Mouse (Mus musculus) liver, embryonic 13.5 days (tissue): ENCODE data around the gene 2610028H24Rik. TPM values are rescaled to one million over a fixed set of nuclear protein-coding genes. Genes with fewer than 3 reads are reported as not detected.

Source experiments
- ATAC-seq: fragments of 200-750 bp; cut with Nextera tagmentation; 2 replicates; pipeline ENCODE4 v1.8.0; 2017; ENCODE audit warnings: low read depth, mild to moderate bottlenecking, moderate number of reproducible peaks, moderate library complexity
- DNase-seq: peaks from one replicate; pipeline ENCODE4 v3.0.0; 2022
- H3K27ac ChIP-seq: fragments of 300-500 bp; sonication (generic); 2 replicates; pipeline ENCODE4 v1.5.1; 2015; ENCODE audit warnings: moderate library complexity, mild to moderate bottlenecking, inconsistent platforms
- H3K27me3 ChIP-seq: fragments of 300-500 bp; sonication (generic); 2 replicates; pipeline ENCODE4 v1.6.1; 2015; ENCODE audit warnings: mild to moderate bottlenecking, inconsistent platforms
- H3K36me3 ChIP-seq: fragments of 300-500 bp; sonication (generic); 2 replicates; pipeline ENCODE4 v1.6.1; 2015; ENCODE audit warnings: mild to moderate bottlenecking, inconsistent platforms
- H3K4me1 ChIP-seq: fragments of 300-500 bp; sonication (generic); replicated peaks from 2 replicates; pipeline ENCODE4 v1.6.1; 2015; ENCODE audit warnings: inconsistent platforms
- H3K4me2 ChIP-seq: fragments of 300-500 bp; sonication (generic); 2 replicates; pipeline ENCODE4 v1.6.1; 2015; ENCODE audit warnings: inconsistent platforms, mild to moderate bottlenecking, moderate library complexity
- H3K4me3 ChIP-seq: fragments of 300-500 bp; sonication (generic); replicated peaks from 2 replicates; pipeline ENCODE4 v1.5.1; 2015; ENCODE audit warnings: mild to moderate bottlenecking, inconsistent platforms
- H3K9ac ChIP-seq: fragments of 300-500 bp; sonication (generic); 2 replicates; pipeline ENCODE4 v1.6.1; 2015; ENCODE audit warnings: mild to moderate bottlenecking, inconsistent platforms
- H3K9me3 ChIP-seq: fragments of 300-500 bp; sonication (generic); replicated peaks from 2 replicates; pipeline ENCODE4 v1.6.1; 2016; ENCODE audit warnings: inconsistent platforms
- WGBS: fragments of 180-500 bp; shearing (Covaris S2); methylation state at CpG from one replicate; pipeline ENCODE4 v1.1.7; 2015; ENCODE audit not compliant: insufficient replicate concordance; 5-methylcytosine and 5-hydroxymethylcytosine counted together
- polyA plus RNA-seq: library from polyadenylated mRNA; unstranded; fragments of >200 nt; fragmentation: Nextera tagmentation; extraction: Ambion mirVana; gene quantifications from 2 replicates; pipeline ENCODE4 v1.2.1, GENCODE M21; 2015

2610028H24Rik gene
- polyA plus RNA-seq, 1 experiment from 2014 or later: not detected

DNA sequence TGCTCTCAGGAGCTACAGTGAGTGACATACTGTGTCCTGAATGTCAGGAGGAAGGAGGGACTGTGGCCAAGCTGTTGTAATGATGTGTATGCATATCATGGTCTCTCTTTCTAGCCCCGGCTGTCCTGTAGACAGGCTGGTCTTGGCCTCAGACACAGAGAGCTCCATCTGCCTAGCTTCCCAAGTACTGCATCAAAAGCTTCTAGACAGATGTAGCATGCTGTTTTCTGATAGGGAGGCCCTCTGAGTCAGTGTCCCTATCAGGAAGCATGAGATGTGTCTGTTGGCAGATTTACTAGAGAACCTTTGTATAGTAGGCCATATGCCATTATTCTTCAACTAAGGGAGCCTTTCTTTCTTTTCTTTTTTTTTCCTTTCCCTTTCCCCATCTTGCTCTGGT is 44.6 kb downstream of the 2610028H24Rik start:
- Histone ChIP-seq H3K4me2 (no peak overlapping the region), H3K27ac (no peak overlapping the region), H3K9ac (no peak overlapping the region), H3K4me3 (no peak overlapping the region), H3K4me1 (peaks cover 31% of the 10 kb centered on the region), H3K9me3 (no peaks in the 10 kb centered on the region), H3K36me3 (peaks cover 87% of the 10 kb centered on the region), H3K27me3 (no peaks in the 10 kb centered on the region)
- 53% methylated on average over 1 of the region's 1 CpGs for WGBS
- DNase-seq: peak; percentile 28
- ATAC-seq: peak; percentile 84

DNA sequence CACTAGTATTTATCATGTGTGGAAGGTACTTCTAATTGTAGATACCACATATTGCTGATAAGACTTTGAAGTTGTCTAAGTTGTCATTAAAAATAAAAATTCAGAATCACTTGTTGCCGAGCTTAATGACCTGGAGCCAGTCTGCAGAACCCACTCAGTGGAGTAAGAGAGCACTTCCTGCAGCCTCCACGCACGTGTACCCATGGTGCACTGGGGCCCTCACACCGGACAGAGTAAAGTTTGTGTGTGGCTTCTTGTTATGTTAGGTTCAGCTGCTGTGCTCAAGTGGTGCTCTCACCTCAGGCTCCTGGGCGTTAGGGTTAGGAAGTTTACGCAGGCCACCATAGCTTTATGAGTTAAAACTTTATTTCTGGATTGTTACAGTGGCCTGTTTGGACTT is 46.6 kb downstream of the 2610028H24Rik start:
- H3K4me2 ChIP-seq: no peak overlapping the region
- H3K27ac ChIP-seq: 0 out of 2 replicates have a peak overlapping the region, but pooled peaks have one; percentile 29
- H3K27me3 ChIP-seq: no peaks in the 10 kb centered on the region
- H3K9me3 ChIP-seq: no peaks in the 10 kb centered on the region
- no peak overlapping the region for H3K4me3 ChIP-seq
- ATAC-seq (no peak), DNase-seq (no peak)
- H3K4me1 ChIP-seq: peaks cover 28% of the 10 kb centered on the region
- H3K9ac ChIP-seq: no peak overlapping the region
- WGBS: 72% methylated on average over 6 of the region's 6 CpGs
- peaks cover 87% of the 10 kb centered on the region for H3K36me3 ChIP-seq

DNA sequence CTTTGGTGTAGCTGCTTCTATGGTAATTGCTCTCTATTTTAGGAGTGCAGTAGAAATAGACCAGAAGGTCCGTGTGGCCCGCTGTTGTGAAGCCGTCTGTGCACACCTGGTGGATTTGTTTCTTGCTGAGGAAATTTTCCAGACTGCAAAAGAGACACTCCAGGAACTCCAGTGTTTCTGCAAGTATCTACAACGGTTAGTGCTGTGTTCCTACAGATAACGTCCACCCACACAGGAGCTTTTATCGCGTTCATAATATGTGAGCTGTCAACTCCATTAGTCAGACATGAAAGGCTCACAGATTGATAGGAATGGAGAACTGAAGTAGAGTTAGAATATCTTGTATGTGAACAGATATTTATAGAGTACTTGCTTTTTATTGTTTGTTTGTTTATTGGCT is 47.5 kb downstream of the 2610028H24Rik start:
- H3K4me2 ChIP-seq: no peak overlapping the region
- 53% methylated on average over 7 of the region's 7 CpGs for WGBS
- peaks cover 85% of the 10 kb centered on the region for H3K36me3 ChIP-seq

DNA sequence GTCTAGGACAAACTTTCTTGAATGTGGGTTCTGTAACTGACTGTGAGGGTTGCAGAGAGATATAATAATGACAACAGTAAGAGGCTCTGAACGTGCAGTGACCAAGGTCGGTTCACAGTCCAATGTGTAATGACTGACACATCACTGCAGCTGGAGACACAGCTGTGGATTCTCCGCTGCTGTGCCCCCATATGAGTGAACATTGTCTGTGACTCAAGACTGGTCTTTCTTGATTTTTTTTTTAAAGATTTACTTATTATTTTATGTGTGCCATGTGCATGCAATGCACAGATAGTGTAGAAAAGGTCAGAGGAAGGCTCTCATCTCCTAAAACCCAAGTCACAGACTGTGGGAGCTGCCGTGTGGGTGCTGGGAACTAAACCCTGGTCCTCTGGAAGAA is 48.6 kb downstream of the 2610028H24Rik start:
- Histone ChIP-seq H3K36me3 (peaks cover 92% of the 10 kb centered on the region), H3K9ac (no peak overlapping the region), H3K4me2 (no peak overlapping the region), H3K4me1 (peaks cover 28% of the 10 kb centered on the region), H3K9me3 (no peaks in the 10 kb centered on the region), H3K4me3 (no peak overlapping the region), H3K27ac (no peak overlapping the region), H3K27me3 (no peaks in the 10 kb centered on the region)
- 87% methylated on average over 4 of the region's 4 CpGs for WGBS
- DNase-seq (no peak), ATAC-seq (no peak)

More for the DNA sequence above, 47.5 kb downstream of the 2610028H24Rik start:
- Histone ChIP-seq H3K9me3 (no peaks in the 10 kb centered on the region), H3K27me3 (no peaks in the 10 kb centered on the region), H3K27ac (0 out of 2 replicates have a peak overlapping the region, but pooled peaks have one; percentile 29), H3K4me3 (no peak overlapping the region), H3K9ac (no peak overlapping the region), H3K4me1 (peaks cover 28% of the 10 kb centered on the region)
- DNase-seq (no peak), ATAC-seq (peak; percentile 57; the same call in 1 of the 2 replicates)

DNA sequence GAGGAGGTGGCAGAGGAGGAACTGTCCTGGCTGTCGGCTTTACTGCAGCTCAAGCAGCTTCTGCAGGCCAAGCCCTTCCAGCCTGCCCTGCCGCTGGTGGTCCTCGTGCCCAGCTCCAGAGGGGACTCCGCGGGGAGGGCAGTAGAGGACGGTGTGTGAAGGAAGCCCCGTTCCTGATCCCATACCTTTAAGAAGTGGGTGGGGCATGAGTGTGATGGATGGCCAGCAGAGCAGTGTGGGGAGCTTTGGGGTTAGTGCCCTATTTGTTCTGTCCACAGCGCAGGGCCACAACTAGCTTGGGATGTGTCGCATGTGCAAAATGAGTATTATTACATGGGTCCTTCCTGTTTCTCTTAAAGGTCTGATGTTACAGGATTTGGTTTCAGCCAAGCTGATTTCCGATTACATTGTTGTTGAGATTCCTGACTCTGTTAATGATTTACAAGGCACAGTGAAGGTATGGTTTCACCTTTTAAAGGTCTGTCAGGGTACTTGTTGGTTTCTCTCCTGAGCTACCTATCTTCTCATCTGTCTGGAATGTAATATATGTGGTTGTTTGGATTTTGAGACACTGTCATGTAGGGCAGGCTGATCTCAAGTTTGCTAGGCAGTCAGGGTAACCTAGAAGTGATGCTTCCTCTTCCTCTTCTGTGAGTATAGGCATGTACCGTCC is 55.5 kb downstream of the 2610028H24Rik start:
- Histone ChIP-seq H3K27me3 (no peaks in the 10 kb centered on the region), H3K9ac (no peak overlapping the region), H3K4me1 (peaks cover 3% of the 10 kb centered on the region), H3K9me3 (no peaks in the 10 kb centered on the region), H3K27ac (no peak overlapping the region), H3K4me3 (no peak overlapping the region), H3K36me3 (peaks cover 89% of the 10 kb centered on the region), H3K4me2 (no peak overlapping the region)
- DNase-seq (no peak), ATAC-seq (0 out of 2 replicates have a peak, but pooled peaks have one; percentile 20)
- WGBS: 74% methylated on average over 11 of the region's 11 CpGs

DNA sequence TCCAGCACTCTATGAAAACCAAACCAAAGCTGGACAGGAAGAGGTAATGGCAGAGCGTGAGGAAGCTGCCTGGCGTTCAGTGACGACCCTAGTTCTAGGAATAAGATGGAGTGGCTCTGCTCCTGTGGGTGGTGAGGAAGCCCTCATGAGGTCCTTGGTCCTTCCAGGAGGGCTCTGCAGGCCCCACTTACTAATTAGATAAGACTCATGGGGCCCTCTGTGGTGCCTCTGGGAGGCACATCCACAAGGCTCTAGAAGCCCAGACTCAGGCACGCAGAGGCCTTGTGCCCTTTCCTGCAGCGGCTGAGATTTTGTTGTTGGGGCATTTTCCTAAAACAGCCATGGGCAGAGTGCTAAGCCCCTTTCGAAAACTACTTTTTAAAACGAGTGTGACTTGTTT is 57.0 kb downstream of the 2610028H24Rik start:
- no peak overlapping the region for H3K9ac ChIP-seq
- H3K36me3 ChIP-seq: peaks cover 87% of the 10 kb centered on the region
- 70% methylated on average over 7 of the region's 7 CpGs for WGBS
- no peak overlapping the region for H3K4me2 ChIP-seq
- no peak for DNase-seq
- no peak overlapping the region for H3K4me3 ChIP-seq
- peak; percentile 68 for ATAC-seq
- no peak overlapping the region for H3K27ac ChIP-seq
- H3K27me3 ChIP-seq: no peaks in the 10 kb centered on the region
- H3K4me1 ChIP-seq: peaks cover 3% of the 10 kb centered on the region
- no peaks in the 10 kb centered on the region for H3K9me3 ChIP-seq

Other genes with a start within 250 kb of the 2610028H24Rik start
- 6.4 and 7.2 TPM in 2 replicates for gene Prmt2, start 211.2 kb upstream of the 2610028H24Rik start, polyA plus RNA-seq
- not detected in 2 replicates for gene S100b, start 195.2 kb upstream of the 2610028H24Rik start, polyA plus RNA-seq
- 1.1 and 1.4 TPM in 2 replicates for gene Dip2a, start 103.8 kb upstream of the 2610028H24Rik start, polyA plus RNA-seq
- gene AC141477.1, start 8.6 kb upstream of the 2610028H24Rik start, polyA plus RNA-seq: not detected in 2 replicates
- gene Pcnt, start 6.3 kb upstream of the 2610028H24Rik start, polyA plus RNA-seq: 8.3 and 9.5 TPM in 2 replicates
- 25.2 and 26.5 TPM in 2 replicates for gene Mcm3ap, start 19.8 kb downstream of the 2610028H24Rik start, polyA plus RNA-seq
- gene Ybey, start 20.0 kb downstream of the 2610028H24Rik start, polyA plus RNA-seq: 3.3 and 4.2 TPM in 2 replicates
- gene Lss, start 82.5 kb downstream of the 2610028H24Rik start, polyA plus RNA-seq: 40.5 and 49.3 TPM in 2 replicates
- not detected in 2 replicates for gene Spatc1l, start 113.2 kb downstream of the 2610028H24Rik start, polyA plus RNA-seq
- 19.1 and 22.9 TPM in 2 replicates for gene Ftcd, start 126.6 kb downstream of the 2610028H24Rik start, polyA plus RNA-seq
- 8.3 and 9.5 TPM in 2 replicates for gene Col6a2, start 174.5 kb downstream of the 2610028H24Rik start, polyA plus RNA-seq